Mouse (Mus musculus): ENCODE measurements around the gene Lhx5. TPM values are rescaled to one million over a fixed set of nuclear protein-coding genes. Genes with fewer than 3 reads are reported as not detected.

Lhx5 gene
- polyA plus RNA-seq, 1 experiment from 2014 or later, result not detected

- H3K4me3 ChIP-seq (replicated peaks; ENCODE audit: low read depth, low read length), result no peak overlapping the region
- no peaks in the 10 kb centered on the region for H3K9me3 ChIP-seq (replicated peaks; ENCODE audit: low read length)
- no peak overlapping the region for H3K4me2 ChIP-seq (ENCODE audit: low read length)
- WGBS, result under 1% methylated on average over 30 of the region's 30 CpGs
- H3K27ac ChIP-seq, result no peak overlapping the region
- H3K27me3 ChIP-seq (ENCODE audit: insufficient read depth, low read length), result peaks cover 86% of the 10 kb centered on the region
- no peak for TF ChIP-seq CTCF (IDR thresholded peaks at IDR 0.05; ENCODE audit: low read depth)
- peak; percentile 21 for DNase-seq (ENCODE audit: low spot score)
- no peak for ATAC-seq (replicated peaks; ENCODE audit: low FRiP score, low read depth)
- no peaks in the 10 kb centered on the region for H3K36me3 ChIP-seq (ENCODE audit: insufficient read depth, low read length)
- H3K4me1 ChIP-seq (replicated peaks; ENCODE audit: insufficient read depth, low read length), result no peaks in the 10 kb centered on the region
- H3K9ac ChIP-seq (ENCODE audit: low read depth, low read length), result no peak overlapping the region
These were observed 407 bp upstream of the Lhx5 start for GRCm38 (mm10) chr5:120431001-120431583.

- H3K4me3 ChIP-seq (replicated peaks; ENCODE audit: low read depth, low read length), result no peak overlapping the region
- H3K36me3 ChIP-seq (ENCODE audit: insufficient read depth, low read length), result no peaks in the 10 kb centered on the region
- no peak for DNase-seq (ENCODE audit: low spot score)
- peaks cover 85% of the 10 kb centered on the region for H3K27me3 ChIP-seq (ENCODE audit: insufficient read depth, low read length)
- H3K4me1 ChIP-seq (replicated peaks; ENCODE audit: insufficient read depth, low read length), result no peaks in the 10 kb centered on the region
- TF ChIP-seq CTCF (IDR thresholded peaks at IDR 0.05; ENCODE audit: low read depth), result no peak
- no peak overlapping the region for H3K4me2 ChIP-seq (ENCODE audit: low read length)
- H3K9me3 ChIP-seq (replicated peaks; ENCODE audit: low read length), result no peaks in the 10 kb centered on the region
- no peak for ATAC-seq (replicated peaks; ENCODE audit: low FRiP score, low read depth)
- no peak overlapping the region for H3K27ac ChIP-seq
- no peak overlapping the region for H3K9ac ChIP-seq (ENCODE audit: low read depth, low read length)
- 1% methylated on average over 9 of the region's 9 CpGs for WGBS
These were observed 1.1 kb downstream of the Lhx5 start for GRCm38 (mm10) chr5:120432486-120433015.

GRCm38 (mm10) chr5:120433135-120433760 lies 1.7 kb downstream of the Lhx5 start:
- DNase-seq (ENCODE audit: low spot score), result no peak
- Histone ChIP-seq H3K27ac (no peak overlapping the region), H3K4me1 (replicated peaks; ENCODE audit: insufficient read depth, low read length) (no peaks in the 10 kb centered on the region), H3K36me3 (ENCODE audit: insufficient read depth, low read length) (no peaks in the 10 kb centered on the region), H3K4me2 (ENCODE audit: low read length) (no peak overlapping the region), H3K4me3 (replicated peaks; ENCODE audit: low read depth, low read length) (no peak overlapping the region), H3K9me3 (replicated peaks; ENCODE audit: low read length) (no peaks in the 10 kb centered on the region), H3K9ac (ENCODE audit: low read depth, low read length) (no peak overlapping the region), H3K27me3 (ENCODE audit: insufficient read depth, low read length) (peaks cover 85% of the 10 kb centered on the region)
- no peak for ATAC-seq (replicated peaks; ENCODE audit: low FRiP score, low read depth)
- WGBS, result 2% methylated on average over 13 of the region's 13 CpGs
- no peak for TF ChIP-seq CTCF (IDR thresholded peaks at IDR 0.05; ENCODE audit: low read depth)

GRCm38 (mm10) chr5:120434231-120434735 lies 2.8 kb downstream of the Lhx5 start:
- ATAC-seq (replicated peaks; ENCODE audit: low FRiP score, low read depth) (no peak), DNase-seq (ENCODE audit: low spot score) (no peak)
- H3K27ac ChIP-seq, result no peak overlapping the region
- peaks cover 87% of the 10 kb centered on the region for H3K27me3 ChIP-seq (ENCODE audit: insufficient read depth, low read length)
- WGBS, result 2% methylated on average over 21 of the region's 21 CpGs
- H3K9ac ChIP-seq (ENCODE audit: low read depth, low read length), result no peak overlapping the region
- TF ChIP-seq CTCF (IDR thresholded peaks at IDR 0.05; ENCODE audit: low read depth), result no peak
- no peaks in the 10 kb centered on the region for H3K36me3 ChIP-seq (ENCODE audit: insufficient read depth, low read length)
- no peak overlapping the region for H3K4me3 ChIP-seq (replicated peaks; ENCODE audit: low read depth, low read length)
- no peaks in the 10 kb centered on the region for H3K9me3 ChIP-seq (replicated peaks; ENCODE audit: low read length)
- no peak overlapping the region for H3K4me2 ChIP-seq (ENCODE audit: low read length)
- no peaks in the 10 kb centered on the region for H3K4me1 ChIP-seq (replicated peaks; ENCODE audit: insufficient read depth, low read length)

GRCm38 (mm10) chr5:120435006-120435681 lies 3.6 kb downstream of the Lhx5 start:
- WGBS, result under 1% methylated on average over 44 of the region's 44 CpGs
- Histone ChIP-seq H3K9me3 (replicated peaks; ENCODE audit: low read length) (no peaks in the 10 kb centered on the region), H3K9ac (ENCODE audit: low read depth, low read length) (no peak overlapping the region), H3K4me3 (replicated peaks; ENCODE audit: low read depth, low read length) (no peak overlapping the region), H3K27ac (no peak overlapping the region), H3K27me3 (ENCODE audit: insufficient read depth, low read length) (peaks cover 92% of the 10 kb centered on the region), H3K4me1 (replicated peaks; ENCODE audit: insufficient read depth, low read length) (peaks cover 6% of the 10 kb centered on the region; the same call in 1 of the 2 replicates), H3K4me2 (ENCODE audit: low read length) (no peak overlapping the region), H3K36me3 (ENCODE audit: insufficient read depth, low read length) (no peaks in the 10 kb centered on the region)
- TF ChIP-seq CTCF (IDR thresholded peaks at IDR 0.05; ENCODE audit: low read depth), result no peak
- ATAC-seq (replicated peaks; ENCODE audit: low FRiP score, low read depth) (no peak), DNase-seq (ENCODE audit: low spot score) (no peak)

Data from kidney, postnatal 0 days (tissue).